Mouse (Mus musculus): ENCODE data around the gene A530016L24Rik.

GRCm38 (mm10) chr12:112516697-112517337, 27.6 kb downstream of the A530016L24Rik start, which contains the start of gene Tmem179:
- TF ChIP-seq CTCF (IDR thresholded peaks at IDR 0.05; ENCODE audit: borderline replicate concordance, extremely low read depth, insufficient read depth, insufficient read length) (no peak), POLR2A (IDR thresholded peaks at IDR 0.05; ENCODE audit: borderline replicate concordance, extremely low read depth, insufficient read depth, insufficient read length, poor library complexity, severe bottlenecking) (no peak)
